Mouse (Mus musculus) liver, embryonic 11.5 days (tissue): ENCODE measurements around the gene Eif4g3. TPM values are rescaled to one million over a fixed set of nuclear protein-coding genes. Genes with fewer than 3 reads are reported as not detected.
A peak's percentile ranks its signal among the peaks of the same experiment; 100 is the strongest.

Experiments
- ATAC-seq: fragments of 200-750 bp; cut with Nextera tagmentation; replicated peaks from 2 replicates; pipeline ENCODE4 v1.8.0; 2017; ENCODE audit warnings: moderate number of reproducible peaks, mild to moderate bottlenecking, moderate TSS enrichment, moderate library complexity; ENCODE audit not compliant: low FRiP score
- DNase-seq: peaks from one replicate; pipeline ENCODE4 v3.0.0-alpha.2; 2017; ENCODE audit warnings: low spot score
- H3K27ac ChIP-seq: fragments of 300-500 bp; sonication (generic); 2 replicates; pipeline ENCODE4 v1.5.1; 2014; ENCODE audit warnings: mild to moderate bottlenecking, low read depth, low read length, control low read depth
- H3K27me3 ChIP-seq: fragments of 300-500 bp; sonication (generic); replicated peaks from 2 replicates; pipeline ENCODE4 v1.6.1; 2014; ENCODE audit warnings: low read length, mixed read lengths; ENCODE audit not compliant: control insufficient read depth, insufficient read depth
- H3K36me3 ChIP-seq: fragments of 300-500 bp; sonication (generic); 2 replicates; pipeline ENCODE4 v1.6.1; 2014; ENCODE audit warnings: mild to moderate bottlenecking, low read length, moderate library complexity, mixed read lengths; ENCODE audit not compliant: control insufficient read depth, insufficient read depth
- H3K4me1 ChIP-seq: fragments of 300-500 bp; sonication (generic); replicated peaks from 2 replicates; pipeline ENCODE4 v1.6.1; 2014; ENCODE audit warnings: low read length, mixed read lengths; ENCODE audit not compliant: control insufficient read depth, insufficient read depth
- H3K4me2 ChIP-seq: fragments of 300-500 bp; sonication (generic); 2 replicates; pipeline ENCODE4 v1.6.1; 2014; ENCODE audit warnings: mild to moderate bottlenecking, control low read depth, moderate library complexity
- H3K4me3 ChIP-seq: fragments of 300-500 bp; sonication (generic); 2 replicates; pipeline ENCODE4 v1.5.1; 2014; ENCODE audit warnings: low read depth, low read length, control low read depth
- H3K9ac ChIP-seq: fragments of 300-500 bp; sonication (generic); 2 replicates; pipeline ENCODE4 v1.6.1; 2014; ENCODE audit warnings: low read depth, low read length, control low read depth
- H3K9me3 ChIP-seq: fragments of 300-500 bp; sonication (generic); 2 replicates; pipeline ENCODE4 v1.6.1; 2016; ENCODE audit warnings: low read length, inconsistent platforms, mixed read lengths; ENCODE audit not compliant: control insufficient read depth
- WGBS: fragments of 180-500 bp; shearing (Covaris S2); extraction: QIAGEN DNeasy Blood & Tissue Kit; methylation state at CpG from one replicate; pipeline ENCODE4 v1.1.7; 2014; 5-methylcytosine and 5-hydroxymethylcytosine counted together
- polyA plus RNA-seq: library from polyadenylated mRNA; unstranded; fragments of >200 nt; fragmentation: Nextera tagmentation; extraction: Ambion mirVana; gene quantifications from 2 replicates; pipeline ENCODE4 v1.2.1, GENCODE M21; 2014

Gene Eif4g3
- polyA plus RNA-seq, 1 experiment from 2014 or later: 28.3 TPM

GRCm38 (mm10) chr4:138164860-138165259 lies 172.0 kb downstream of the Eif4g3 start:
- Histone ChIP-seq H3K36me3 (peaks cover 18% of the 10 kb centered on the region), H3K27me3 (no peaks in the 10 kb centered on the region), H3K9me3 (no peaks in the 10 kb centered on the region), H3K4me1 (peaks cover 3% of the 10 kb centered on the region; the same call in 1 of the 2 replicates), H3K9ac (no peak overlapping the region), H3K4me2 (no peak overlapping the region), H3K27ac (no peak overlapping the region), H3K4me3 (no peak overlapping the region)
- ATAC-seq (no peak), DNase-seq (no peak)
- 91% methylated on average over 2 of the region's 2 CpGs for WGBS

- Histone ChIP-seq H3K9ac (no peak overlapping the region), H3K9me3 (no peaks in the 10 kb centered on the region), H3K27ac (no peak overlapping the region), H3K27me3 (no peaks in the 10 kb centered on the region), H3K4me2 (no peak overlapping the region), H3K36me3 (peaks cover 26% of the 10 kb centered on the region), H3K4me1 (peaks cover 3% of the 10 kb centered on the region; the same call in 1 of the 2 replicates), H3K4me3 (no peak overlapping the region)
- DNase-seq (no peak), ATAC-seq (no peak)
- 89% methylated on average over 10 of the region's 10 CpGs for WGBS
Observed at GRCm38 (mm10) chr4:138166519-138166918, 173.7 kb downstream of the Eif4g3 start.

- Histone ChIP-seq H3K9ac (no peak overlapping the region), H3K4me3 (no peak overlapping the region), H3K36me3 (peaks cover 31% of the 10 kb centered on the region), H3K27ac (no peak overlapping the region), H3K4me1 (peaks cover 3% of the 10 kb centered on the region; the same call in 1 of the 2 replicates), H3K9me3 (no peaks in the 10 kb centered on the region), H3K27me3 (no peaks in the 10 kb centered on the region), H3K4me2 (no peak overlapping the region)
- DNase-seq (no peak), ATAC-seq (peak; percentile 71)
- WGBS: 65% methylated on average over 3 of the region's 3 CpGs
Observed at GRCm38 (mm10) chr4:138168162-138168561, 175.3 kb downstream of the Eif4g3 start.

GRCm38 (mm10) chr4:138169420-138169819 lies 176.6 kb downstream of the Eif4g3 start:
- H3K9ac ChIP-seq: no peak overlapping the region
- DNase-seq (no peak), ATAC-seq (no peak)
- peaks cover 28% of the 10 kb centered on the region for H3K36me3 ChIP-seq
- 91% methylated on average over 4 of the region's 4 CpGs for WGBS
- no peaks in the 10 kb centered on the region for H3K9me3 ChIP-seq
- H3K4me2 ChIP-seq: no peak overlapping the region
- no peak overlapping the region for H3K27ac ChIP-seq
- peaks cover 3% of the 10 kb centered on the region; the same call in 1 of the 2 replicates for H3K4me1 ChIP-seq
- no peak overlapping the region for H3K4me3 ChIP-seq
- H3K27me3 ChIP-seq: no peaks in the 10 kb centered on the region

- H3K27ac ChIP-seq: no peak overlapping the region
- no peak overlapping the region for H3K4me2 ChIP-seq
- peaks cover 35% of the 10 kb centered on the region for H3K36me3 ChIP-seq
- 0 out of 2 replicates have a peak, but pooled peaks cover under 1% of the 10 kb centered on the region for H3K4me1 ChIP-seq
- ATAC-seq (no peak), DNase-seq (no peak)
- no peaks in the 10 kb centered on the region for H3K9me3 ChIP-seq
- H3K27me3 ChIP-seq: no peaks in the 10 kb centered on the region
- H3K9ac ChIP-seq: no peak overlapping the region
- WGBS: 80% methylated on average over 4 of the region's 4 CpGs
- no peak overlapping the region for H3K4me3 ChIP-seq
Observed at GRCm38 (mm10) chr4:138172686-138173085, 179.9 kb downstream of the Eif4g3 start.

- H3K9me3 ChIP-seq: no peaks in the 10 kb centered on the region
- no peak overlapping the region for H3K4me3 ChIP-seq
- no peak overlapping the region for H3K9ac ChIP-seq
- no peak overlapping the region for H3K27ac ChIP-seq
- H3K27me3 ChIP-seq: no peaks in the 10 kb centered on the region
- H3K36me3 ChIP-seq: peaks cover 48% of the 10 kb centered on the region
- no peaks in the 10 kb centered on the region for H3K4me1 ChIP-seq
- no peak overlapping the region for H3K4me2 ChIP-seq
- DNase-seq: no peak
- ATAC-seq: no peak
- 92% methylated on average over 5 of the region's 5 CpGs for WGBS
Observed at GRCm38 (mm10) chr4:138179391-138179790, 186.6 kb downstream of the Eif4g3 start.

- Histone ChIP-seq H3K27ac (no peak overlapping the region), H3K4me3 (no peak overlapping the region), H3K36me3 (peaks cover 42% of the 10 kb centered on the region; the same call in 1 of the 2 replicates), H3K4me2 (no peak overlapping the region), H3K9me3 (no peaks in the 10 kb centered on the region), H3K27me3 (no peaks in the 10 kb centered on the region), H3K9ac (no peak overlapping the region), H3K4me1 (no peaks in the 10 kb centered on the region)
- WGBS: 91% methylated on average over 4 of the region's 4 CpGs
- no peak for ATAC-seq
- DNase-seq: no peak
Observed at GRCm38 (mm10) chr4:138180719-138181118, 187.9 kb downstream of the Eif4g3 start.

- no peaks in the 10 kb centered on the region for H3K4me1 ChIP-seq
- DNase-seq: no peak
- H3K27ac ChIP-seq: no peak overlapping the region
- H3K4me2 ChIP-seq: no peak overlapping the region
- H3K4me3 ChIP-seq: no peak overlapping the region
- H3K9me3 ChIP-seq: no peaks in the 10 kb centered on the region
- ATAC-seq: no peak
- WGBS: 83% methylated on average over 5 of the region's 5 CpGs
- H3K9ac ChIP-seq: no peak overlapping the region
- H3K36me3 ChIP-seq: peaks cover 31% of the 10 kb centered on the region; the same call in 1 of the 2 replicates
- no peaks in the 10 kb centered on the region for H3K27me3 ChIP-seq
Observed at GRCm38 (mm10) chr4:138184056-138184455, 191.2 kb downstream of the Eif4g3 start.

GRCm38 (mm10) chr4:138184573-138184981 lies 191.8 kb downstream of the Eif4g3 start:
- ATAC-seq: no peak
- DNase-seq: no peak
- no peak overlapping the region for H3K4me2 ChIP-seq
- no peak overlapping the region for H3K27ac ChIP-seq
- peaks cover 35% of the 10 kb centered on the region; the same call in 1 of the 2 replicates for H3K36me3 ChIP-seq
- WGBS: 62% methylated on average over 5 of the region's 5 CpGs
- H3K27me3 ChIP-seq: no peaks in the 10 kb centered on the region
- H3K4me3 ChIP-seq: no peak overlapping the region
- H3K9ac ChIP-seq: no peak overlapping the region
- no peaks in the 10 kb centered on the region for H3K4me1 ChIP-seq
- H3K9me3 ChIP-seq: no peaks in the 10 kb centered on the region
